Comparison of ENCODE assay signal across 1 mouse cellular context in genomic region chr8:94702844-94703813, GRCm38 (mm10).
TF ChIP-seq lines count a peak whose summit lies in the region.

No protein-coding gene starts in this region.

TF ChIP-seq in MEL, 35 proteins besides CTCF, POLR2A, EP300 and RAD21 (continued from another document):
- TF ChIP-seq POLR2AphosphoS2 (IDR thresholded peaks at IDR 0.05; ENCODE audit: low read length), result no peak
- no peak for TF ChIP-seq BHLHE40 (IDR thresholded peaks at IDR 0.05; ENCODE audit: borderline replicate concordance, low read depth, low read length)
- TF ChIP-seq ZMIZ1 (IDR thresholded peaks at IDR 0.05; ENCODE audit: low read depth, low read length), result no peak
- TF ChIP-seq RCOR1 (IDR thresholded peaks at IDR 0.05; ENCODE audit: low read depth, low read length), result no peak
- TF ChIP-seq KAT2A (conservative IDR thresholded peaks at IDR 0.05; ENCODE audit: low read depth, low read length), result no peak
- peak; percentile 99 for TF ChIP-seq TBP (IDR thresholded peaks at IDR 0.05; ENCODE audit: low read depth, low read length)
- TF ChIP-seq POLR2AphosphoS5 (IDR thresholded peaks at IDR 0.05; ENCODE audit: borderline replicate concordance, low read depth, low read length), result no peak
- TF ChIP-seq ZNF384 (IDR thresholded peaks at IDR 0.05; ENCODE audit: low read depth, low read length), result no peak
- TF ChIP-seq ELF1 (IDR thresholded peaks at IDR 0.05; ENCODE audit: low read depth, low read length), result peak; percentile 61; the same call in 1 of the 2 replicates
- peak; percentile 93 for TF ChIP-seq SMC3 (IDR thresholded peaks at IDR 0.05; ENCODE audit: low read depth, low read length)
- peak; percentile 10; the same call in 1 of the 2 replicates for TF ChIP-seq TCF12 (IDR thresholded peaks at IDR 0.05; ENCODE audit: low read depth, low read length)
- peak; percentile 54; the same call in 1 of the 2 replicates for TF ChIP-seq MXI1 (IDR thresholded peaks at IDR 0.05; ENCODE audit: low read depth, low read length)
- TF ChIP-seq SIN3A (IDR thresholded peaks at IDR 0.05; ENCODE audit: low read length), result peak; percentile 77; the same call in 1 of the 2 replicates
- TF ChIP-seq MAZ (IDR thresholded peaks at IDR 0.05; ENCODE audit: low read depth, low read length), result peak; percentile 71
- no peak for TF ChIP-seq TAL1 (IDR thresholded peaks at IDR 0.05; ENCODE audit: low read length)
